Comparison of ENCODE assay signal across 28 mouse cellular contexts in genomic region chr3:27439704-27440103, GRCm38 (mm10).
DNase-seq lines count a peak whose midpoint lies in the region; ATAC-seq and TF ChIP-seq lines count a peak whose summit lies in the region.
"Had no signal": no experiment of that assay in that cellular context is flagged by ENCODE, and none has a peak within 500 bp of the region (broad histone marks: within the 10 kb centered on the region; RNA-seq: fewer than 3 reads in every experiment).

No protein-coding gene starts in this region.

- no peak overlapping the region for H3K4me2 ChIP-seq in lung, postnatal 0 days (replicated peaks; ENCODE audit: low read depth, low read length)
- H3K4me2 ChIP-seq: embryonic facial prominence, embryonic 15.5 days; heart, embryonic 12.5 days; hindbrain, embryonic 15.5 days; liver, embryonic 15.5 days; midbrain, embryonic 15.5 days; neural tube, embryonic 12.5 days had no signal

- H3K27ac ChIP-seq in lung, postnatal 0 days (ENCODE audit: low read length), result no peak overlapping the region
- H3K27ac ChIP-seq: embryonic facial prominence, embryonic 10.5 days; embryonic facial prominence, embryonic 15.5 days; heart, adult 2 months; hindbrain, embryonic 10.5 days; hindbrain, embryonic 15.5 days; liver, embryonic 15.5 days; midbrain, embryonic 15.5 days; neural tube, embryonic 12.5 days had no signal

- no peak for TF ChIP-seq CTCF in lung, postnatal 0 days (IDR thresholded peaks at IDR 0.05)

- ATAC-seq in lung, postnatal 0 days, result 0 out of 2 replicates have a peak, but pooled peaks have one; percentile 32
- peak; percentile 53 for ATAC-seq in granulocyte monocyte progenitor cell, adult 5-6 weeks (replicated peaks; ENCODE audit: poor library complexity, severe bottlenecking)
- ATAC-seq in megakaryocyte progenitor cell, adult 5-6 weeks (replicated peaks; ENCODE audit: poor library complexity), result peak; percentile 70
- ATAC-seq in erythroblast, adult 5-6 weeks (replicated peaks; ENCODE audit: low FRiP score, poor library complexity, severe bottlenecking), result no peak
- ATAC-seq: activated CD4-positive, CD25-positive, alpha-beta regulatory T cell, adult 4 months; forebrain, embryonic 14.5 days; inflammation-experienced regulatory T-cells, adult 6 months; midbrain, embryonic 15.5 days had no signal

- no peak overlapping the region for H3K4me3 ChIP-seq in lung, postnatal 0 days (ENCODE audit: low read depth, low read length)
- H3K4me3 ChIP-seq: embryonic facial prominence, embryonic 10.5 days; embryonic facial prominence, embryonic 15.5 days; heart, adult 2 months; heart, embryonic 12.5 days; hindbrain, embryonic 10.5 days; hindbrain, embryonic 15.5 days; liver, embryonic 15.5 days; midbrain, embryonic 15.5 days; neural tube, embryonic 12.5 days had no signal

- H3K4me1 ChIP-seq in lung, postnatal 0 days (ENCODE audit: insufficient read depth, low read depth, low read length), result no peaks in the 10 kb centered on the region
- H3K4me1 ChIP-seq: embryonic facial prominence, embryonic 15.5 days; hindbrain, embryonic 15.5 days; liver, embryonic 15.5 days; midbrain, embryonic 15.5 days; neural tube, embryonic 12.5 days had no signal

- H3K27me3 ChIP-seq in lung, postnatal 0 days (replicated peaks; ENCODE audit: insufficient read depth, low read length), result no peaks in the 10 kb centered on the region
- H3K27me3 ChIP-seq: CH12.LX; embryonic facial prominence, embryonic 15.5 days; heart, embryonic 12.5 days; hindbrain, embryonic 15.5 days; liver, embryonic 15.5 days; midbrain, embryonic 15.5 days; neural tube, embryonic 12.5 days had no signal

- no peak for TF ChIP-seq EP300 in lung, postnatal 0 days (IDR thresholded peaks at IDR 0.05)

- H3K9me3 ChIP-seq in lung, postnatal 0 days (ENCODE audit: low read length), result no peaks in the 10 kb centered on the region
- H3K9me3 ChIP-seq: embryonic facial prominence, embryonic 10.5 days; embryonic facial prominence, embryonic 15.5 days; heart, embryonic 12.5 days; hindbrain, embryonic 10.5 days; hindbrain, embryonic 15.5 days; liver, embryonic 15.5 days; midbrain, embryonic 15.5 days; neural tube, embryonic 12.5 days had no signal

- 49% methylated on average over 16 of the region's 16 CpGs for WGBS in lung, postnatal 0 days

- H3K9ac ChIP-seq in lung, postnatal 0 days (replicated peaks; ENCODE audit: low read depth), result no peak overlapping the region
- H3K9ac ChIP-seq: embryonic facial prominence, embryonic 15.5 days; heart, embryonic 12.5 days; hindbrain, embryonic 15.5 days; liver, embryonic 15.5 days; midbrain, embryonic 15.5 days; neural tube, embryonic 12.5 days had no signal

- H3K36me3 ChIP-seq in lung, postnatal 0 days (ENCODE audit: insufficient read depth, low read length), result peaks cover 20% of the 10 kb centered on the region; the same call in 1 of the 2 replicates
- H3K36me3 ChIP-seq: hindbrain, embryonic 15.5 days; midbrain, embryonic 15.5 days had no signal

- DNase-seq in lung, postnatal 0 days (ENCODE audit: low spot score), result peak; percentile 40
- DNase-seq in lung, postnatal 25 days (ENCODE audit: low spot score), result no peak
- DNase-seq in heart, postnatal 4 days, result no peak
- DNase-seq: adrenal gland, adult 2 months; cerebellum, adult 8-10 months; cerebellum, postnatal 25 days; gastrocnemius, postnatal 25 days; heart, adult 2 months; kidney, adult 11 months; kidney, postnatal 14 days; liver; lung, postnatal 10 days; right cerebral cortex, adult 18-20 months had no signal
